Mouse (Mus musculus): ENCODE results near the gene Gpa33. TPM values are rescaled to one million over a fixed set of nuclear protein-coding genes. Genes with fewer than 3 reads are reported as not detected.
A peak's percentile ranks its signal among the peaks of the same experiment; 100 is the strongest.

The Gpa33 gene
- total and polyA plus RNA-seq, 2 experiments: 0.31 TPM; not detected in 1

GRCm38 (mm10) chr1:166147657-166148056 is 17.6 kb downstream of the Gpa33 start:
- Histone ChIP-seq H3K27me3 (ENCODE audit: control insufficient read depth, insufficient read depth, low read length) (no peaks in the 10 kb centered on the region), H3K27ac (replicated peaks; ENCODE audit: insufficient read depth, low read depth, low read length) (no peak overlapping the region), H3K79me2 (ENCODE audit: control insufficient read depth, insufficient read depth, low read length) (no peaks in the 10 kb centered on the region), H3K4me1 (ENCODE audit: control insufficient read depth, insufficient read depth, low read length) (no peaks in the 10 kb centered on the region), H3K9ac (ENCODE audit: low read depth, low read length) (no peak overlapping the region), H3K36me3 (ENCODE audit: control insufficient read depth, insufficient read depth, low read length) (no peaks in the 10 kb centered on the region), H3K4me3 (ENCODE audit: insufficient read depth, low read depth, low read length) (no peak overlapping the region)
- 77% methylated on average over 3 of the region's 3 CpGs for WGBS
- TF ChIP-seq POLR2A (IDR thresholded peaks at IDR 0.05; ENCODE audit: extremely low read depth, insufficient read depth, low read length) (no peak), CTCF (IDR thresholded peaks at IDR 0.05; ENCODE audit: low read depth, low read length) (no peak)
- DNase-seq (ENCODE audit: extremely low read depth, low read depth, low spot score): no peak

GRCm38 (mm10) chr1:166149441-166149840 is 19.4 kb downstream of the Gpa33 start:
- H3K79me2 ChIP-seq (ENCODE audit: control insufficient read depth, insufficient read depth, low read length): no peaks in the 10 kb centered on the region
- H3K36me3 ChIP-seq (ENCODE audit: control insufficient read depth, insufficient read depth, low read length): no peaks in the 10 kb centered on the region
- no peak overlapping the region for H3K4me3 ChIP-seq (ENCODE audit: insufficient read depth, low read depth, low read length)
- no peak overlapping the region for H3K9ac ChIP-seq (ENCODE audit: low read depth, low read length)
- TF ChIP-seq POLR2A (IDR thresholded peaks at IDR 0.05; ENCODE audit: extremely low read depth, insufficient read depth, low read length): no peak
- TF ChIP-seq CTCF (IDR thresholded peaks at IDR 0.05; ENCODE audit: low read depth, low read length): no peak
- no peaks in the 10 kb centered on the region for H3K4me1 ChIP-seq (ENCODE audit: control insufficient read depth, insufficient read depth, low read length)
- DNase-seq (ENCODE audit: extremely low read depth, low read depth, low spot score): no peak
- H3K27ac ChIP-seq (replicated peaks; ENCODE audit: insufficient read depth, low read depth, low read length): no peak overlapping the region
- no peaks in the 10 kb centered on the region for H3K27me3 ChIP-seq (ENCODE audit: control insufficient read depth, insufficient read depth, low read length)
- WGBS: 71% methylated on average over 4 of the region's 4 CpGs

GRCm38 (mm10) chr1:166150035-166150434 is 20.0 kb downstream of the Gpa33 start:
- H3K27ac ChIP-seq (replicated peaks; ENCODE audit: insufficient read depth, low read depth, low read length): no peak overlapping the region
- no peak overlapping the region for H3K9ac ChIP-seq (ENCODE audit: low read depth, low read length)
- peaks cover 3% of the 10 kb centered on the region; the same call in 1 of the 2 replicates for H3K27me3 ChIP-seq (ENCODE audit: control insufficient read depth, insufficient read depth, low read length)
- TF ChIP-seq POLR2A (IDR thresholded peaks at IDR 0.05; ENCODE audit: extremely low read depth, insufficient read depth, low read length) (no peak), CTCF (IDR thresholded peaks at IDR 0.05; ENCODE audit: low read depth, low read length) (no peak)
- H3K4me1 ChIP-seq (ENCODE audit: control insufficient read depth, insufficient read depth, low read length): no peaks in the 10 kb centered on the region
- H3K79me2 ChIP-seq (ENCODE audit: control insufficient read depth, insufficient read depth, low read length): no peaks in the 10 kb centered on the region
- H3K4me3 ChIP-seq (ENCODE audit: insufficient read depth, low read depth, low read length): no peak overlapping the region
- DNase-seq (ENCODE audit: extremely low read depth, low read depth, low spot score): no peak
- WGBS: 84% methylated on average over 7 of the region's 7 CpGs
- H3K36me3 ChIP-seq (ENCODE audit: control insufficient read depth, insufficient read depth, low read length): no peaks in the 10 kb centered on the region

- Histone ChIP-seq H3K27ac (replicated peaks; ENCODE audit: insufficient read depth, low read depth, low read length) (no peak overlapping the region), H3K4me3 (ENCODE audit: insufficient read depth, low read depth, low read length) (no peak overlapping the region), H3K27me3 (ENCODE audit: control insufficient read depth, insufficient read depth, low read length) (peaks cover 4% of the 10 kb centered on the region; the same call in 1 of the 2 replicates), H3K4me1 (ENCODE audit: control insufficient read depth, insufficient read depth, low read length) (no peaks in the 10 kb centered on the region), H3K36me3 (ENCODE audit: control insufficient read depth, insufficient read depth, low read length) (no peaks in the 10 kb centered on the region), H3K79me2 (ENCODE audit: control insufficient read depth, insufficient read depth, low read length) (no peaks in the 10 kb centered on the region), H3K9ac (ENCODE audit: low read depth, low read length) (no peak overlapping the region)
- DNase-seq (ENCODE audit: extremely low read depth, low read depth, low spot score): no peak
- TF ChIP-seq CTCF (IDR thresholded peaks at IDR 0.05; ENCODE audit: low read depth, low read length): no peak
- no peak for TF ChIP-seq POLR2A (IDR thresholded peaks at IDR 0.05; ENCODE audit: extremely low read depth, insufficient read depth, low read length)
- 75% methylated on average over 11 of the region's 11 CpGs for WGBS
These were observed 21.3 kb downstream of the Gpa33 start for GRCm38 (mm10) chr1:166151341-166151740.

GRCm38 (mm10) chr1:166152034-166152433 is 22.0 kb downstream of the Gpa33 start:
- 83% methylated on average over 10 of the region's 10 CpGs for WGBS

GRCm38 (mm10) chr1:166153351-166154120 is 23.5 kb downstream of the Gpa33 start:
- peak; percentile 56 for DNase-seq (ENCODE audit: extremely low read depth, low read depth, low spot score)
- Histone ChIP-seq H3K27me3 (ENCODE audit: control insufficient read depth, insufficient read depth, low read length) (peaks cover 4% of the 10 kb centered on the region; the same call in 1 of the 2 replicates), H3K79me2 (ENCODE audit: control insufficient read depth, insufficient read depth, low read length) (no peaks in the 10 kb centered on the region), H3K4me3 (ENCODE audit: insufficient read depth, low read depth, low read length) (no peak overlapping the region), H3K27ac (replicated peaks; ENCODE audit: insufficient read depth, low read depth, low read length) (no peak overlapping the region), H3K36me3 (ENCODE audit: control insufficient read depth, insufficient read depth, low read length) (no peaks in the 10 kb centered on the region), H3K4me1 (ENCODE audit: control insufficient read depth, insufficient read depth, low read length) (no peaks in the 10 kb centered on the region), H3K9ac (ENCODE audit: low read depth, low read length) (no peak overlapping the region)
- peak; percentile 96 for TF ChIP-seq CTCF (IDR thresholded peaks at IDR 0.05; ENCODE audit: low read depth, low read length)
- no peak for TF ChIP-seq POLR2A (IDR thresholded peaks at IDR 0.05; ENCODE audit: extremely low read depth, insufficient read depth, low read length)
- 11% methylated on average over 18 of the region's 18 CpGs for WGBS

More at GRCm38 (mm10) chr1:166152034-166152433, 22.0 kb downstream of the Gpa33 start:
- DNase-seq (ENCODE audit: extremely low read depth, low read depth, low spot score): no peak
- no peak overlapping the region for H3K9ac ChIP-seq (ENCODE audit: low read depth, low read length)
- no peaks in the 10 kb centered on the region for H3K4me1 ChIP-seq (ENCODE audit: control insufficient read depth, insufficient read depth, low read length)
- H3K79me2 ChIP-seq (ENCODE audit: control insufficient read depth, insufficient read depth, low read length): no peaks in the 10 kb centered on the region
- no peaks in the 10 kb centered on the region for H3K36me3 ChIP-seq (ENCODE audit: control insufficient read depth, insufficient read depth, low read length)
- peaks cover 4% of the 10 kb centered on the region; the same call in 1 of the 2 replicates for H3K27me3 ChIP-seq (ENCODE audit: control insufficient read depth, insufficient read depth, low read length)
- H3K4me3 ChIP-seq (ENCODE audit: insufficient read depth, low read depth, low read length): no peak overlapping the region
- H3K27ac ChIP-seq (replicated peaks; ENCODE audit: insufficient read depth, low read depth, low read length): no peak overlapping the region
- no peak for TF ChIP-seq CTCF (IDR thresholded peaks at IDR 0.05; ENCODE audit: low read depth, low read length)
- TF ChIP-seq POLR2A (IDR thresholded peaks at IDR 0.05; ENCODE audit: extremely low read depth, insufficient read depth, low read length): no peak
